Mouse (Mus musculus) mammary gland, adult 2 months (tissue): ENCODE data around the gene Hnrnpu. TPM values are rescaled to one million over a fixed set of nuclear protein-coding genes. Genes with fewer than 3 reads are reported as not detected.

ENCODE experiments used
- polyA plus RNA-seq: library from polyadenylated mRNA; depleted of rRNA; stranded (reverse); fragments of >200 nt; gene quantifications from 2 replicates; pipeline ENCODE4 v1.2.3, GENCODE M21; 2012; ENCODE audit warnings: low replicate concordance; rRNA removed

The Hnrnpu gene
- 34.9 and 43.3 TPM in 2 replicates for polyA plus RNA-seq

GRCm38 (mm10) chr1:178337551-178338317 is at the start of gene Hnrnpu:
Hnrnpu (minus strand) TSS chr1:178337797.

GRCm38 (mm10) chr1:178318389-178319184 is 19.0 kb downstream of the Hnrnpu start, which contains the start of gene Cox20:
Cox20 (plus strand) TSS chr1:178319130.

Other genes with a start within 250 kb of the Hnrnpu start
- 10.3 and 15.1 TPM in 2 replicates for gene Desi2, start 150.4 kb downstream of the Hnrnpu start, polyA plus RNA-seq
- 7.9 and 19.3 TPM in 2 replicates for gene Cox20, start 18.7 kb downstream of the Hnrnpu start, polyA plus RNA-seq
- 0.11 and 0.83 TPM in 2 replicates for gene Efcab2, start 68.3 kb upstream of the Hnrnpu start, polyA plus RNA-seq
- gene Kif26b, start 191.3 kb upstream of the Hnrnpu start, polyA plus RNA-seq = 0.17 and 0.32 TPM in 2 replicates